Mouse (Mus musculus): Measurements from ENCODE around the gene Metap2. TPM values are rescaled to one million over a fixed set of nuclear protein-coding genes. Genes with fewer than 3 reads are reported as not detected.

Gene Metap2
- polyA plus RNA-seq, 1 experiment from 2014 or later = 200 TPM

Other genes with a start within 250 kb of the Metap2 start
- gene Usp44, start 65.5 kb downstream of the Metap2 start, polyA plus RNA-seq (2016; fragmentation: Nextera tagmentation; extraction: Ambion mirVana) = 7.7 and 9.5 TPM in 2 replicates
- gene Vezt, start 138.7 kb upstream of the Metap2 start, polyA plus RNA-seq (2016; fragmentation: Nextera tagmentation; extraction: Ambion mirVana) = 53.3 and 60.3 TPM in 2 replicates
- 3.2 and 3.3 TPM in 2 replicates for gene Fgd6, start 138.9 kb upstream of the Metap2 start, polyA plus RNA-seq (2016; fragmentation: Nextera tagmentation; extraction: Ambion mirVana)